Mouse (Mus musculus) adrenal gland, adult 2 months (tissue): ENCODE results near the gene Rpl7a. TPM values are rescaled to one million over a fixed set of nuclear protein-coding genes. Genes with fewer than 3 reads are reported as not detected.
A peak's percentile ranks its signal among the peaks of the same experiment; 100 is the strongest.
"Not testable (repeated sequence)": the region's sequence is repeated elsewhere in the genome, so short reads cannot be mapped to it uniquely, and the experiment has no call there.

Experiments used
- DNase-seq: peaks from one replicate; pipeline ENCODE4 v3.0.0; 2021
- long read RNA-seq: library from polyadenylated mRNA; stranded (forward); transcript quantifications from one replicate; pipeline ENCODE4 v2.0.0, GENCODE M21; 2021
- polyA plus RNA-seq: library from polyadenylated mRNA; depleted of rRNA; stranded (reverse); fragments of >200 nt; gene quantifications from 2 replicates; pipeline ENCODE4 v1.2.3, GENCODE M21; 2012; rRNA removed
- total RNA-seq, 2 experiments: library from RNA; stranded (reverse); gene quantifications; 2 replicates each; pipeline ENCODE4 v1.2.3; 2021

Rpl7a gene
- 100 to 1,000 TPM; 543 to 545 TPM for total RNA-seq
- polyA plus RNA-seq: 233 and 258 TPM in 2 replicates
- long read RNA-seq, transcript Rpl7a-201 (8 exons, 914 nt): major isoform, 38 of 55 reads
- long read RNA-seq, partial matches to known transcripts: 13 of 55 reads
- long read RNA-seq, other reads (novel, unspliced or antisense): 2 of 55 reads

DNA sequence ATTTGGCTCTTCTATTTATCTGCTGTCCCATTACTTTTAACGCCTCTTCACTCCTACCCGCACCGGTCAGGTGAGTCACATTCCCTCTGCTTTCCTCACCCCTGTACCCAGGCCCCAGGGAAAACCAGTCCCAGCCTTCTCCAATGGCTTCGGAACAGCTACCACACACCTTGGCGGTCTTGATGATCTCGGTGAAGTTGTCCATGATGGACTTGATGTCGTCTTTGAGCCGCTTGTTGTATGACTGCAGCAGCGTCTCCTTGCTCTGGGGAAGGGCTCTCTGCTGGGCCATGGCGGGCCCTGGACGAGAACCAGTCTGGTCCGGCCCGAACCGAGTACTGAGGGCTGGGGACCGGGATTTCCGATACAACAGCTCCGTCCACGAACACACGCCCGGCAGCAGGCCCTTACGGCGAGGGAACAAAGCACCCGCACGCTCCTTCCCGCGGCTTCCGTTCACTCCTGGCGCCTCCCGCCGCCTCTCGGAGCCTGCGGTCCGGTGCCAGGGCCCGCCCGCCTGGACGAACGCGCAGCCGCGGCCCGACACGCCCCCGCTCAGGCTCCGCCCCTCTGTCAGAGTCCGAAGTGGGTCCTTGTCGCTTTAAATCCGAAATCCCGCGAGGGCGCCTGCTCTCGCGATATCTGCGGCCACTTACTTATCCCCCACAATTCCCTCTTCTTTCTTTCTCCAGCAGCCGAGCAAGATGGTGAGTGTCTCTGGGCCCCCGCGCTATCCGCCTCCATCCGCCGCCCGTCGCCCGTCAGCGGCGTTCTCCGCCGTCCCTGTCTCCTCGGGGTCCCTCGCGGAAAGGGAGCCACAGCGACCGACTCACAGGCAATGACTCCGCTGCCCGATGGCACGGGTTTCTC lies at the start of gene Rpl7a, which contains the start of gene Med22:
Rpl7a (plus strand) TSS at position 641 of the 870 bp plus-strand sequence.
Med22 (minus strand) TSS at position 554 of the 870 bp plus-strand sequence.
- DNase-seq: peak; percentile 100

- no peak for DNase-seq
Observed at GRCm38 (mm10) chr2:26862856-26863255, 47.7 kb upstream of the Rpl7a start.

DNA sequence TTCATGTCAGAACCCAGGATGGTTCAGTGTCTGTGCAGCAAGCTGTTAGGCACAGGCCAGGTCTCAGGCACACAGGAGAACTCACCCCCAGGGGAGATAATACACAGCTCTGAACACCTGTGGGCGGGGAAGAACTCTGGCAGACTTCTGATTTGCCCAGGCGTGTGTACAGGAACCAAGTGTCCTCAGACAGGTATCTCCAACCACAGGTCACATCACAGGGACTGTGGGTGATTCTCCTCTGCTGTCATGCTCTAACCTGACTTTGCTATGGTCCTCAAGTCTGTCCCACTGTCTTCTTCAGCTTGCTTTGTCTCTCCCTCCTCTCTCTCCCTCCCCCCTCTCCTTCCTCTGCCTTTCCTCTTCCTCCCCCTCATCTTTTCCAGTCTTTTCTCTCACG lies 45.7 kb upstream of the Rpl7a start, which contains the start of gene Abo:
Abo (minus strand) TSS at position 101 of the 400 bp plus-strand sequence.
- no peak for DNase-seq

GRCm38 (mm10) chr2:26870666-26871065 lies 39.9 kb upstream of the Rpl7a start:
- DNase-seq: no peak

GRCm38 (mm10) chr2:26878571-26878970 lies 32.0 kb upstream of the Rpl7a start:
- no peak for DNase-seq

DNA sequence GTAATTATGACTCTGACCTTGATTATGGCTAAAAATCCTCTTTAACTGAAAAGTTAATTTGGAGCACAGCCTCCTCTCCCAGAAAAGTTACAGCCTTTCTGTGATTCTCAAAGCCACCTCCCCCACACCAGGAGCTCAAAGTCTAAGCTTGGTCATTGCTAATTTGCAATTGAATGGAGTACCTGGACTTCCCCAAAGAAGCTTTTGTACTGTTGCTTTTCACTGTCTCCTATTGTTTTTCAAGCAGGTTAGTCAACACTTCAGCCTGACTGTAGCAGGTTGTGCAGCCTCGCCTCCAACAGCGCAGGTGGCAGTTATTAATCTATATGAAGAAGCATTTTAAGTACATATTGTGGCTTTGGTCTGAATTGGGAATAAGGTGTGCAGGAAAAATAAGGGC lies 25.0 kb upstream of the Rpl7a start:
- DNase-seq: not testable (repeated sequence)

DNA sequence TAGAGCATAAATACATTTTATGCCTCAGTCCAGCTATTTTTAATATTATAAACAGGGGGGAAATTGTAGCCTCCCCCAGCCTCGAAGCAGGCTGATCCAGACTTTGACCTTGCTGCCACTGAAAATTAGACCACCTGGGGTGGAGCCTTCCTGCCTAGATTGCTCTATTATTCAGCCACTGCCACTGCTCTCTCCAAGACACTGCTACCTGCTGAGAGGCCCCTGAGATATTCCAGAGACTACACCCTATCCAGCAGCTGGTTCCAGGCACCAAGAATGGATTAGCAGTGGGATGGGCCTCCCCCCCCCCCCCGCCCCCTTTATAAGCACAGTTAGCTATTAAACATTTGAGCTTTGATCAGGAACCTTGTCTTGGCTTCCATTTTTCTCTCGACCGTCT lies 24.4 kb upstream of the Rpl7a start:
- DNase-seq: not testable (repeated sequence)

DNA sequence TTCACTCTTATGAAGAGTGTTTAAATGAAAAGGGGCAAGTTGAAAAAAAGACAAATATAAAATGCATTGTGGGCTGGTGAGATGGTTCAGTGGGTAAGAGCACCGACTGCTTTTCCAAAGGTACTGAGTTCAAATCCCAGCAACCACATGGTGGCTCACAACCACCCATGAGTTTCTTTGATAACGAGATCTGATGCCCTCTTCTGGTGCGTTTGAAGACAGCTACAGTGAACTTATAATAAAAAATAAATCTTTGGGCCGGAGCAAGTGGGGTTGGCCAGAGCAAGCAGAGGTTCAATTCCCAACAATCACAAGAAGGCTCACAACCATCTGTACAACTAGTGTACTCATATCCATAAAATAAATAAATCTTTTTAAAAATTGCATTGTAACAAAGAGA lies 14.7 kb upstream of the Rpl7a start:
- no peak for DNase-seq

DNA sequence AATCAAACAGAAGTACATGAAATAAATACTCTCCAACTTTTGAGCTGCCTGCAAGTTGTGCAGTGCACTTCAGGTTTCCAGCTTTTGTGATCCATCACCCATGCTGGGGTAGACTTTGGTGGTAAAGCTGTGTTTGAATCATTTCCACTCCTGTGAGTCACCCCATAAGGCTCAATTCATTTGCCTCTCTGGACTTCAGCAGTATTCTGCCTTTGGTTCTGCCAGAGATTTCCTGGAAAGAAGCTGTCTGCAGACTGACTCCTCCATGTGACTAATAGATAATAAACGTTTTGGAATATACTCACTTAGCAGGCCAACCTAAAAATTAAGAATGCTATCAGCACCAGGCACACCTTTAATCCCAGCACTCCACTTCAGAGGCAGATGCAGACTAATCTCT lies 9.8 kb upstream of the Rpl7a start:
- no peak for DNase-seq

DNA sequence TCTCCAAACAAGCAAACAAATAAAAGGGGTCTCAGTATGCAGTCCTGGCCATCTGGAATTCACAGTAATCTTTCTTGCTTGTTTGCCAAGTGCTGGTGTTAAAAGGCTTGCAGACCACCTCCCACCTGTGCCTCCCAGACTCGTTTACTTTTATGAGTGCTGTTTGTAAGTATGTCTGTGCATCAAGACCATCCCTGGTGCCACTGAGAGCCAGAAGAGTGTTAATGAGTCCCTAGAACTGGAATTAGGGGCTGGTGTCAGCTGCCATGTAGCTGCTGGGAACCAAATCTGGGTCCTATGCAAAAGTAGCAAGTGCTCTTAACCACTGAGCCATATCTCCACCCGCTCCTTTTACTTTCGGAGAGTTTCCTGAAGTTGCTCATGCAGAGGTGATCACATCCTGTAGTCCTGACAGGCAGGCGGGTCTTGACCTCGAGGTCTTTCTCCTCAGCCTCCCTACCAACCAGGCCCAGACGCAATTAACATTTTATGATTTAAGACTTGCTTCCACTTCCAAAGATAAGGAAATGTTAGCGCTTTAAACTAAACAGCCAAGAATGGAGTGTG lies 8.6 kb upstream of the Rpl7a start:
- DNase-seq: no peak

- DNase-seq: peak; percentile 98
Observed at GRCm38 (mm10) chr2:26902467-26903220, 7.9 kb upstream of the Rpl7a start, which contains the start of gene Surf6. Gene Surf6, minus strand, starts transcription at chr2:26902879.

DNA sequence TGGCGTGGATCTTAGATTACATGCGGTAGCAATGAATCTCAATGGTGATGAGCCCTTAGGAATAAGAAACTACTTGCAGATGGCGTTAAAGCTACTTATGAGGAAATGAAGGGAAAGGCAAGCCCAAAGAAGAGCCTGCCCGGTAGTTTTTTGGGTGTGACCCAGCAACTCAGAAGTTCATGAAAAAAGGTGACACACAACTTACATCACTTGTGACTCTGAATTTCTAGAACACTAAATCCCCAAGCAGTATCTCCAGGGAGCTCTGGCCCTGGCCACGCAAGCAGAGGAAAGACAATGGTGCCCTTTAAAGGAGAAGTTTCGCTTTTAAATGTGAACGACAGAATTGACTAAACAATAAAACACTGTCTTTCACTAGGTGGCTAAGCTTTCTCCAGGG lies 7.3 kb upstream of the Rpl7a start:
- DNase-seq: no peak

GRCm38 (mm10) chr2:26905936-26906335 lies 4.6 kb upstream of the Rpl7a start:
- no peak for DNase-seq

DNA sequence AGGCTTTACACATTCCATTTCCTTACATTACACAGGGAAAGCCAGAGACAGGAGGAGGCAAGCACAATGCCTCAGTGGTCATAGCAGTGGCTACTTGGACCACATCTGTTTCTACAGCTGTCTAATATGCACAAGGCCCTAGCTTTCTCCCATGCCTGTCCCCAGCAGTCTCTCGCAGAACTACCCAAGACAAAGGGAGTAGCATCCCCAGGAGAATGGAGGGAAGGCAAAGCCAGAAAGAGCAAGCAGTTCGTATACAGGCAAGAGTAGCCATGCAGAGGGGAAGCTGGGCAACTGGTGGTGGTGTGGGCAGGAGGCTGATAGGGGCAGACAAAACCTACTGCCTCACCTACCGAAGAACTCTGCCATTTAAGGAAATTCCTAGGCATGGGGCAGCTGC lies 4.1 kb upstream of the Rpl7a start:
- DNase-seq: no peak

- peak; percentile 65 for DNase-seq
Observed at GRCm38 (mm10) chr2:26907109-26907508, 3.5 kb upstream of the Rpl7a start.

GRCm38 (mm10) chr2:26908710-26909386 lies 1.7 kb upstream of the Rpl7a start:
- DNase-seq: no peak

DNA sequence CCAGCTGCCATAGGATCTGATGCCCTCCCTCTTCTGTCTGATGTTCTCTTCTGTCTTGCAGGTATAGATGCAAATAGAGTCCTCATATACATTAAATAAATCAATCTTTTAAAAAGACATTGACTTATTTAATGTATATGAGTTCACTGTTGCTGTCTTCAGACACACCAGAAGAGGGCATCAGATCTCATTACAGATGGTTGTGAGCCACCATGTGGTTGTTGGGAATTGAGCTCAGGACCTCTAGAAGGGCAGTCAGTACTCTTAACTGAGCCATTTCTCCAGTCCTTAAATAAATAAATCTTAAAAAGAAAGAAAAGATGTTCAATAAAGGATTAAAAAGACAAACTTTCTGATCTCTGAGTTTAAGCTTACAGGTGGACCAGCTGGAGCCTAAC lies 1.2 kb upstream of the Rpl7a start:
- DNase-seq: no peak

GRCm38 (mm10) chr2:26910994-26911765 lies 616 bp downstream of the Rpl7a start:
- DNase-seq: no peak

GRCm38 (mm10) chr2:26912253-26912770 lies 1.7 kb downstream of the Rpl7a start:
- no peak for DNase-seq

- DNase-seq: no peak
Observed at GRCm38 (mm10) chr2:26913416-26914147, 3.0 kb downstream of the Rpl7a start.
